Mouse (Mus musculus) gastrocnemius, adult 2 months (tissue): ENCODE results near the gene Macrod2. TPM values are rescaled to one million over a fixed set of nuclear protein-coding genes. Genes with fewer than 3 reads are reported as not detected.

Experiments used
- DNase-seq: peaks from one replicate; pipeline ENCODE4 v3.0.0; 2022
- H3K27ac ChIP-seq: fragments of 200-600 bp; 2 replicates; pipeline ENCODE4 v1.8.1; 2022; ENCODE audit warnings: mild to moderate bottlenecking
- H3K4me3 ChIP-seq: fragments of 200-600 bp; 2 replicates; pipeline ENCODE4 v1.8.1; 2022; ENCODE audit warnings: mild to moderate bottlenecking, moderate library complexity
- CTCF ChIP-seq: fragments of 200-600 bp; IDR thresholded peaks from 2 replicates; pipeline ENCODE4 v1.8.1; 2022; ENCODE audit warnings: antibody characterized with exemption, mild to moderate bottlenecking, moderate library complexity
- intact Hi-C: fragments of 180-260 bp; cut with DNase I; formaldehyde crosslinking; loops from one replicate; pipeline ENCODE4 v1.15.1; 2025
- total RNA-seq, 2 experiments: library from RNA; stranded (reverse); gene quantifications; 2 replicates each; pipeline ENCODE4 v1.2.3; 2021

Macrod2 gene
- total RNA-seq, 2 experiments from 2014 or later = 16.4 to 19.3 TPM

DNA sequence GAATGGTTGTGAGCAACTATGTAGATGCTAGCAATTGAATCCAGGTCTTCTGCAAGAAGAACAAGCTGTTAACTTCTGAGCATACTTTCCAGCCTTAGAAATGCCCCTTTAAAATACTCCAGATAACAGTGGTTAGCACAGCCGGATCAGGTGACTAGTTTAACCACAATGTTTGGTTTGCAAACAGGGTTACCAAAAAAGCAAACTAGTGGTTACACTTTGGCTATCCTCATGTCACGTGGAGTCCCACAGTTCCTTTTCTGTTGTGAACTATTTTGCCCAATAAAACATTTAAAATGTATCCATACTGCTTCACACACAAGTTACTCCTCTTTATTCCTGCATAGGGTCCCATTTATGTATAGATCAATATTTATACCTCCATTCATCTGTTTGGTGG, 879.2 kb downstream of the Macrod2 start:
- no peak overlapping the region for H3K27ac ChIP-seq
- intact Hi-C loops = no loop called here
- DNase-seq = no peak
- TF ChIP-seq CTCF = no peak
- no peak overlapping the region for H3K4me3 ChIP-seq

DNA sequence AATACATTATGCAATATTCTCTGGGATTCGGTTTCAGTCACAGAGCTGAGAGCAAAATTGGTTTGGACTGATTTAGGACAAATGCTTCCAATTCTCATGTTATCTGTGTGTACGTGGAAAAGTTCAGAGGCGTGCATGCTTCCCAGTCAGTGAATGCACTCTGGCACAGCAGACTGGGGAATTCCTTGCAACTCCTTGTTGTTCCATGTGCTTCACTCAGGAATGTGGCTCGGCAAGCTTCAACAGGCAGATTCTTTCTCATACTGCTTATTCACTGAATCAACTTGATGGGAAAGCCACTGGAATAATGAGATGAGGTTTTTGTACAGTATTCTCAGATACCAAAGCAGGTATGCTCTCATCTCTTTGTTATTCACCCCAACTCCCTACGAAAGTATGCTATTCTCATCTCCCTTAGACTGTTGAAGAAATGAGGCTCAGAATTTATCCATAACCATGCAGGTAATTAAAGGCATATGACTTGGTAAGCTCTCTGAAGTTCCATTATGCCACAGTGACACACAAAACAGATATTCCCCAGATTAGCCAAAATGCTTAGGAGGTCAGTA, 884.1 kb downstream of the Macrod2 start:
- intact Hi-C loops = no loop called here
- H3K4me3 ChIP-seq = no peak overlapping the region
- DNase-seq = peak; percentile 18
- no peak overlapping the region for H3K27ac ChIP-seq
- no peak for TF ChIP-seq CTCF

DNA sequence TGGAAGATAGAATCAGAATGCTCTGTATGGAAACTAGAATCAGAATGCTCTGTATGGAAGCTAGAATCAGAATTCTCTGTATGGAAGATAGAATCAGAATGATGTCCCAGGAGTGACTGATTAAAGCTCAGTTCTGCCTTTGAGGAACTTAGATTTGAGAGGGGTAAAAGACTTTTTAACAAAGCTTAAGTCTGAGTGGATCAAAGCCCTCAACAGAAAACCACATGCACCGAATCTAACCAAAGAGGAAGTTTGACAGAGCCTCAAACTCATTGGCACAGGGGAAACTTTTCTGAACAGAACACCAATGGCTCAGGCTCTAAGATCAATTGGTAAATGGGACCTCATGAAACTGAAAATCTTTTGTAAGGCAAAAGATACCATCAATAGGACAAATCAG, 885.7 kb downstream of the Macrod2 start:
- no peak for TF ChIP-seq CTCF
- intact Hi-C loops = no loop called here

DNA sequence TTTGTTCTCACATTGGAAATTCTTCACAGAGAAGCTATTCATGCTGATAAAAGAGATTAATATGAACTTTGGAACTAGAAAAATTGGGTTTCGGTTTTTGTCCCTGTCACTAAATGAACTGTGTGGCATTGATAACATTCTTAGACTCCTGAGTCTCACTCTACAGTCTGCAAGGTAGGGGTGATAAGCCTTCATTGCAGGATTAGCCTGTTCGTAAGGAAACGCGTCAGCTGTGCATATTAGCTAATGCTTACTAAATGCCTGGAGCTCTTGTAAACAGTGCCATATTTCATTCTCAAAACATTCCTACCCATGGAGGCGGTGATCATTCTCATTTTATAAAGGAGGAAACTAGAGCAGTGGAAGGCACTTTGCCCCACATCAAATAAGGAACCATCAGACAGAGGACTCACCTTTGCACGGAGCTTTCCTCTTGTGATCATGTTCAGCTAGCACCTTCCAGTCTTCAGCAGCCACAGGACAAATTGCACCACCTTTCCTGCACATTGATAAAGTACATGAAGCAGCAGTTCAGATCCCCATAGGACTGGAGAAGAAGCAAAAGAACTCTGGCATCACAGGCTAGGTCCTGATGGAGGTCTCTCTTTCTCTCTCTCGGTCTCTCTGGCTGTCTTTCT, 891.1 kb downstream of the Macrod2 start:
- DNase-seq = no peak
- Histone ChIP-seq H3K4me3 (no peak overlapping the region), H3K27ac (no peak overlapping the region)
- TF ChIP-seq CTCF = no peak
- intact Hi-C loops = no loop called here

More for the DNA sequence above, 885.7 kb downstream of the Macrod2 start:
- no peak for DNase-seq
- no peak overlapping the region for H3K4me3 ChIP-seq
- H3K27ac ChIP-seq = no peak overlapping the region

DNA sequence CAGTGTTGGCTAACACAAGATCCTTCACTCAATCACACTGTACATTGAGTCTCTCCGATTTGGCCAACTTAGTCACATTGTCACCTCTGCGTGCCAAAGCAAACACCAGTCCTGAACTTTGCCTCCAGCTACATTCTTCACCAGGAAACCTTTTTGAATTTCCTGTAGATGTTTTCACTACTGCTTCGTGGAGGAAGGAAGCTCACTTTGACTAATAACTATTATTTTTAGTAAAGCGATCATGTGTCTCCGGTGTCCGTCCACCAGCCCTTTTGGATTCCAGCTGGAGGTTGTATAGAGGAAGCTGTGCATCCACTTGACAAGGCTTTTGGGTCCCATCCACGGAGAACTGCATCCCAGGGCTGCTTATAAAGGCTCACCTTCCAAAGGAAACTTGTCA, 893.4 kb downstream of the Macrod2 start:
- no peak overlapping the region for H3K27ac ChIP-seq
- H3K4me3 ChIP-seq = no peak overlapping the region
- TF ChIP-seq CTCF = no peak
- DNase-seq = no peak
- intact Hi-C loops = no loop called here

DNA sequence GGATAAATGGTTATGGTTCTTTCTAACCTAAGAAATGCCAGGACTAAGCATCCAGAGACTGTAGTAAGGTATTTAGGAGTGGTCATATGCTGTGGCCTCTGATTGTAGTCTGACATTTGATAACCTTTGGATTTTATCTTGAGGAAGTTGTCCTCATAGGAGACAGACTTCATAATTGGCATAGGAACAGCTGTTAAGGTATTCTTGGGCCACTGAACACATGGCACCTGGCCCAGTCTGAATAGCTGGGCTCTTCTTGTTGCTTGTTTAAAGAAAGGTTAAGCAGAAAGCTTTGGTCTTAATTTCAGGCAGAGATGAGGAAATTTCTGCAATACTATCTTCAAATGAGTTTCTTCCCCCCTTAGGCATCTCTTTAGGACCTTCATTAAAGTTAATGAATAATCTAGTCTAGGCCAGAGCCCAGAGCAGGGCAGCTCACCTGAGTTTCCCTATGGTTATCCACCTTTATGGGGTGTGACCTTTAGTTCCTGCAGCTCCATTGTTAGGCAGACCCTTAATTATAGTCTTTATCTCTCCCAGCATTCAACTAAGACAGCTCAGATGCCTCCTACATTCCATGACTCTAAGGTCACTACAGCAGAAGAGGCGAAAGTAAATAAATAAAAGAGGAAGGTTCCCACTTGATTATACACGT, 894.1 kb downstream of the Macrod2 start:
- DNase-seq = no peak
- intact Hi-C loops = no loop called here
- TF ChIP-seq CTCF = no peak
- Histone ChIP-seq H3K27ac (no peak overlapping the region), H3K4me3 (no peak overlapping the region)

DNA sequence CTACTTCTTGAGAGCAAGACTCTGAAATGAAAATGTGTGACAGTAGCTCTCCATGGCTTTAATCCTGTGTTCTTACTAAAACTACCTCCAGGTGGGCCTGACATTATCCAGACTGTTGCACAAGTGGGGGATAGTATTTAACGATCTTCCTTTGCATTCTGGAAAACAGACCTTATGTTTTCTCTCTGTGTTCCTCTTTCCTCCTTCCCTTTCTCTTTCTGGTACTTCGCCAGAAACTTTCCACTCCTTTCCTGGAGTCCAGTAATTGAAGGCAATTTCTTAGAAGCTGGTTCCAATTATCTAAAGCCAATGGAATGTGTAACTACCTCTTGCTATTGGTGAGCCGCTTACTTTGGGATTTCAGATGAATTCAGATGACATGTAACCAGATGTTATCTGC, 897.7 kb downstream of the Macrod2 start:
- no peak for DNase-seq
- Histone ChIP-seq H3K27ac (no peak overlapping the region), H3K4me3 (no peak overlapping the region)
- TF ChIP-seq CTCF = no peak
- intact Hi-C loops = no loop called here

DNA sequence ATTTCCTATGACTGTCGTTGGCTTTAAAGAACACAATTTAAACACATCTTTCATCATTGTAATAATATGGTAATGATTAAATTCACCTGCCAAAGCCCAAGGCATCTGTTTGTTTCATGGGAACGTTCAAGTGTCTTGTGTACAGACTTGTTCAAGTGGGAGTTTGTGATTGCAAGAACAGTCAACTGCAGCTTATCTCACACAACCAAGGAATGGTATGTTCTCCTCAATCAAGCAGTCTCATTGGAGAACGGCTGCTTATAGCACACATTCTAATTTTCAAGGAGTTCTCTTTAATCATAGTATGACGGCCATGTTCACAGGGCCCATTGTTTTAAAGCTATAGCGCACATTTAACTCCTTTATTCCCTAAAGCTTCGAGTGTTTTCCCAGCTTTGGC, 904.1 kb downstream of the Macrod2 start:
- intact Hi-C loops = no loop called here
- TF ChIP-seq CTCF = no peak
- no peak for DNase-seq
- Histone ChIP-seq H3K4me3 (no peak overlapping the region), H3K27ac (no peak overlapping the region)

DNA sequence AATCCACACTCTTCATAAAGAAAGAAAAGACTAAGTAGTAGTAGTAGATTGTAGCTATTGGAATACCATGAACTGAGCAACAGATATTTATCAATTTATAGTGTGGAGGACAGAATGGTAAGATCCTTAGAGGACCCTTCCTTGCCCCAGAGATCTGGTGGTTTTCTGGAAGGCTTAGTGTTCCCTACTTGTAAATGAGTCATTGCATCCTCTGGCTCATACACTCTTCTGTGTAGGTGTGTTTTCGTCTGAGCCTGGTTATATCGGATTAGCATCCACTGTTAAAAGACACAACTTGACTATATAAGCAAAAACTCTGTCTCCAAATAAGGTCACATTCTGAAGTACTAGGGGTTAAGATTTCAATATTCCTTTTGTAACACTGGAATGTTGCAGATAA, 905.9 kb downstream of the Macrod2 start:
- intact Hi-C loops = no loop called here
- no peak overlapping the region for H3K4me3 ChIP-seq

DNA sequence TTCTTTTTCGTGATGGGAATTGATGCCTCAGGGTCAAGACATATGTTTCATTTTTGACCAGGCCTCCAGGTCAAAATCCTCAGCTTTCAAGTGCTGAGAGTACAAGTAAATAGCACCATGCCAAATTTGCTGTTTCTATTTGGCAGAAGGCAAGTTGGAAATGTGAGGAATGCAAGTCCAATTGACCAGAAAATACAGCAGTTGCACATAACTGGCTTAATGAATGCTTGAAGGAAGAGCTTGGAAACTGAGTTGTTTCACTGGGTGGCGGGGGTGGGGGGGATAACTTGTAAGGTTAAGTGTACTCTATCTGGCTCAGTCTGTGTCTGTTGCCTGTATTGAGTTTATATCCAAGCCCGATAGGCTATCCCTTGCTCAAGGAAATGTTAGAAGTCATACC, 913.3 kb downstream of the Macrod2 start:
- intact Hi-C loops = no loop called here
- DNase-seq = no peak
- Histone ChIP-seq H3K4me3 (no peak overlapping the region), H3K27ac (no peak overlapping the region)
- TF ChIP-seq CTCF = no peak

More for the DNA sequence above, 905.9 kb downstream of the Macrod2 start:
- DNase-seq = no peak
- no peak for TF ChIP-seq CTCF
- H3K27ac ChIP-seq = no peak overlapping the region

DNA sequence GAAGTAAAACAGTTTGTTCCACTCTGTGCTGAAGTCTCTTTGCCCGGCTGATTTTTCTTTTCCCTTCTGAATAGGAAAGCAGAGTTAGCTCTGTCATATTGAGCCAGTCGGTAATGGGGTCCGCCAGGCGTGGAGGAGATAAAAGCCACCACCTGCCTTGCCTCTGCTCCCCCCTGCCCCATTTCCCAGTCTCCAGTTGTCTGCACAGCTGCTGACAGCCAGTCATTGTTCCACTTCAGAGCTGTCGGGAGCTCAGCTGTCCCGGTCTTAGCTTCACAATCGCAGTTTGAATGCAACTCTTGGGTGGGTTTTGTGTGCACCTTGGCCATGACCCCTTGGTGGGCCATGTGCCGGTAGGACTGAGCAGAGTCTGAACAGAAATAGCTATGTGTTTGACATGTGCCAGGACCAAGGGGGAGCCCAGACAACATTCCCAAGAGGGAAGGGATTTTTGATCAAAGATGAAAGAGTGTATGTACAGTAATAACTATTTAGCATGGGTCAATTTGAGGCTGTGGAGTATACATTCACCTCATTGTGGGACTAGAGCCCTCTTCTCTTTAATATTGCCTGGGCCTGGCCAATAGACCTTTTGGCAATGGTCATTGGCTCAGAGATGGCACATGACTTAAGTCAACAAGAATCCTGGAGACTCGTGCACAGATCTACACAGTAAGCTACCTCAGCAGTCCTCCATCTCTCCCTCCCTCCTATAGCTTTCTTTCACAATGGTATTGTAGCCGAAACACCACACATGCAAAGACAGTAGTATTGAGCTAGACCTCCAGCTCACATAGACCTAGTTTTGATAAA, 917.2 kb downstream of the Macrod2 start:
- intact Hi-C loops = no loop called here
- TF ChIP-seq CTCF = no peak

DNA sequence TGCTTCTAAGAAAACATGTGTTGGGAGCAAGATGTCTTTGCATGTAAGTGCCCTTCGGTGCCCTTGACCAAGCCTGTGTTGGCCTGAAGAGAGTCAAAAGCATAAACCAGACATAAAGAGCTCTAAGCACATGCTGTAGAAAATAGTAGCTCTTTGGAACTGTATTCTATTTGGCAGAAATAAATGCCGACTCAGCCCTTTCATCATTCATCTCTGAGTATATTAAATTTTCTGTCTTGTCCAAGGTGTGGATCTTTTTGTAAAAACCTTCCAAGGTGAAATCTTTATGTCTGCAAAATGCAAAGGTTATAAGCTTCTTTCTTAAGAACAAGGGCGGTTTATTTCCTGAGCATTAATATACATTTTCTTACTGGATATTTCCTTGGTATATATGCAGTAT, 920.2 kb downstream of the Macrod2 start:
- intact Hi-C loops = no loop called here
- no peak for DNase-seq
- Histone ChIP-seq H3K27ac (no peak overlapping the region), H3K4me3 (no peak overlapping the region)
- no peak for TF ChIP-seq CTCF

More for the DNA sequence above, 917.2 kb downstream of the Macrod2 start:
- no peak for DNase-seq
- Histone ChIP-seq H3K27ac (no peak overlapping the region), H3K4me3 (no peak overlapping the region)

DNA sequence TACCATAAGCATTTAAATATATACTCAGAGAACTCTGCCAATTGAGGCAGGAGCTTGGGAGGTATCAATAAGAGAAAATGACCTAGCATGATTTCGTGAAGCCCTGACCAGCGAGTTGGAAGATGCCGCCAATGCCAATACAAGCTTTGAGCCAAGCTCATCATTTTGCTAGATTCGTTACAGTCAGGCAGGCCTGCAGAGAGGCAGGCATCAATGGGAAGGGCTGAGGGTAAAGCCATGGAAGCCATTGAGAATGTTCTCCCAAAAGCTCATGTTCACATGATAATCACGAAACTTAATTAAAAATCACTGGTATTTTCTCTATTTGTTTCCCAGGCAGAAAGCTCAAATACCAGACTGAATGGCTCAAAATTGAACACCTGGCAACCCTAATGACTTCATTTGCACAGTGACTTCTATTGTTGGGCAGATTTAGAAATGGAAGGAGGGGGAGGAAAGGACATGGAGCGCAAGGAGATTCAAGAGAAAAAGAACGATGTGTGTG, 928.9 kb downstream of the Macrod2 start:
- TF ChIP-seq CTCF = no peak
- intact Hi-C loops = no loop called here
- H3K4me3 ChIP-seq = no peak overlapping the region
- no peak overlapping the region for H3K27ac ChIP-seq
- no peak for DNase-seq
